Mouse (Mus musculus): ENCODE measurements at regions not wholly inside any gene's neighbourhood (a gene's known extent, or its start where the extent isn't known, plus 50 kb on each side); places are given as distances from the start of the nearest gene placed in this dataset.

GRCm38 (mm10) chr6:16171871-16172270 is 451.4 kb downstream of the Mdfic start:
- no peak for ATAC-seq (replicated peaks; ENCODE audit: low FRiP score)
- Histone ChIP-seq H3K27me3 (no peaks in the 10 kb centered on the region), H3K4me2 (no peak overlapping the region), H3K4me3 (replicated peaks) (no peak overlapping the region), H3K9me3 (replicated peaks) (no peaks in the 10 kb centered on the region), H3K27ac (no peak overlapping the region), H3K36me3 (no peaks in the 10 kb centered on the region), H3K4me1 (no peaks in the 10 kb centered on the region), H3K9ac (no peak overlapping the region)
- WGBS, result 82% methylated on average over 3 of the region's 3 CpGs

GRCm38 (mm10) chr6:16177313-16177712 is 456.9 kb downstream of the Mdfic start:
- no peak overlapping the region for H3K4me2 ChIP-seq
- H3K4me1 ChIP-seq, result no peaks in the 10 kb centered on the region
- no peaks in the 10 kb centered on the region for H3K36me3 ChIP-seq
- no peak overlapping the region for H3K27ac ChIP-seq
- no peaks in the 10 kb centered on the region for H3K9me3 ChIP-seq (replicated peaks)
- WGBS, result 22% methylated on average over 5 of the region's 5 CpGs
- H3K27me3 ChIP-seq, result no peaks in the 10 kb centered on the region
- no peak overlapping the region for H3K4me3 ChIP-seq (replicated peaks)
- ATAC-seq (replicated peaks; ENCODE audit: low FRiP score), result 0 out of 2 replicates have a peak, but pooled peaks have one; percentile 52
- no peak overlapping the region for H3K9ac ChIP-seq

GRCm38 (mm10) chr6:16187983-16188550 is 467.6 kb downstream of the Mdfic start:
- 65% methylated on average over 4 of the region's 4 CpGs for WGBS
- Histone ChIP-seq H3K4me3 (replicated peaks) (no peak overlapping the region), H3K9me3 (replicated peaks) (no peaks in the 10 kb centered on the region), H3K36me3 (no peaks in the 10 kb centered on the region), H3K9ac (no peak overlapping the region), H3K4me2 (no peak overlapping the region), H3K4me1 (no peaks in the 10 kb centered on the region), H3K27me3 (no peaks in the 10 kb centered on the region), H3K27ac (no peak overlapping the region)
- ATAC-seq (replicated peaks; ENCODE audit: low FRiP score), result 0 out of 2 replicates have a peak, but pooled peaks have one; percentile 46

DNA sequence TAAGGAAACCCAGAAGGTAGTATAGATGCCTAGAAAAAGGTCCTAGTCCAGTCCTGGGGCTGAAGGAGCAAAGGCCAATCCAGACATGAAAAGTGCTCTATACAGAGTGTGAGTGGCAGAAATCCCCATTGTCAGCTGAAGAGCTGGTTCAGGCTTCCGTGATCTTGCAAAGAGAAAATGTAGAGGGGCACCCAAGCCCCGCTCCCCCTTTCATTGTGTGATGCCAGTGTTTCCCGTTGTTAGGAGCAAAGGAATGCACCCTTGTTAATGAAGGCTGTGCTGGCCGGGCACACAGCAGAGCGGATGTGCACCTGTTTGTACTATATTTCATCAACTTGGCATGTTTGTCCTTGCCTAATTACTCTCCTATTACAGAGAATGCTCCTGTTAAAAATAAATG is 492.5 kb downstream of the Mdfic start:
- no peak for ATAC-seq (replicated peaks; ENCODE audit: low FRiP score)
- 58% methylated on average over 5 of the region's 5 CpGs for WGBS
- H3K36me3 ChIP-seq, result no peaks in the 10 kb centered on the region
- no peak overlapping the region for H3K4me3 ChIP-seq (replicated peaks)
- no peak overlapping the region for H3K27ac ChIP-seq
- no peaks in the 10 kb centered on the region for H3K4me1 ChIP-seq
- no peak overlapping the region for H3K9ac ChIP-seq
- H3K9me3 ChIP-seq (replicated peaks), result no peaks in the 10 kb centered on the region
- no peaks in the 10 kb centered on the region for H3K27me3 ChIP-seq
- H3K4me2 ChIP-seq, result no peak overlapping the region

- no peaks in the 10 kb centered on the region for H3K27me3 ChIP-seq
- no peaks in the 10 kb centered on the region for H3K9me3 ChIP-seq (replicated peaks)
- no peak for ATAC-seq (replicated peaks; ENCODE audit: low FRiP score)
- no peaks in the 10 kb centered on the region for H3K4me1 ChIP-seq
- no peak overlapping the region for H3K9ac ChIP-seq
- H3K27ac ChIP-seq, result no peak overlapping the region
- 56% methylated on average over 4 of the region's 4 CpGs for WGBS
- H3K4me3 ChIP-seq (replicated peaks), result no peak overlapping the region
- no peaks in the 10 kb centered on the region for H3K36me3 ChIP-seq
- no peak overlapping the region for H3K4me2 ChIP-seq
Observed at GRCm38 (mm10) chr6:16213635-16214034, 493.2 kb downstream of the Mdfic start.

- Histone ChIP-seq H3K4me2 (no peak overlapping the region), H3K9me3 (replicated peaks) (no peaks in the 10 kb centered on the region), H3K9ac (no peak overlapping the region), H3K27me3 (no peaks in the 10 kb centered on the region), H3K27ac (no peak overlapping the region), H3K4me3 (replicated peaks) (no peak overlapping the region), H3K36me3 (no peaks in the 10 kb centered on the region), H3K4me1 (no peaks in the 10 kb centered on the region)
- ATAC-seq (replicated peaks; ENCODE audit: low FRiP score), result no peak
- 49% methylated on average over 3 of the region's 3 CpGs for WGBS
Observed at GRCm38 (mm10) chr6:16221002-16221627, 500.7 kb downstream of the Mdfic start.

Measured in kidney, embryonic 15.5 days (tissue).